Mouse (Mus musculus) megakaryocyte, embryonic 14.5 days (primary cell): ENCODE results near the gene Prok2.

Experiments
- FLI1 ChIP-seq: IDR thresholded peaks from 2 replicates; pipeline ENCODE4 v1.6.1; 2012; ENCODE audit warnings: low read length, inconsistent platforms, mixed read lengths
- GATA1 ChIP-seq: IDR thresholded peaks from 3 replicates; pipeline ENCODE4 v1.6.1; 2012; ENCODE audit warnings: mixed read lengths, low read length, inconsistent platforms, borderline replicate concordance

- TF ChIP-seq GATA1: no peak
- no peak for TF ChIP-seq FLI1
These were observed 42.2 kb downstream of the Prok2 start for GRCm38 (mm10) chr6:99683974-99684373.
